Comparison of ENCODE assay signal across 8 mouse cellular contexts in the genomic region with DNA sequence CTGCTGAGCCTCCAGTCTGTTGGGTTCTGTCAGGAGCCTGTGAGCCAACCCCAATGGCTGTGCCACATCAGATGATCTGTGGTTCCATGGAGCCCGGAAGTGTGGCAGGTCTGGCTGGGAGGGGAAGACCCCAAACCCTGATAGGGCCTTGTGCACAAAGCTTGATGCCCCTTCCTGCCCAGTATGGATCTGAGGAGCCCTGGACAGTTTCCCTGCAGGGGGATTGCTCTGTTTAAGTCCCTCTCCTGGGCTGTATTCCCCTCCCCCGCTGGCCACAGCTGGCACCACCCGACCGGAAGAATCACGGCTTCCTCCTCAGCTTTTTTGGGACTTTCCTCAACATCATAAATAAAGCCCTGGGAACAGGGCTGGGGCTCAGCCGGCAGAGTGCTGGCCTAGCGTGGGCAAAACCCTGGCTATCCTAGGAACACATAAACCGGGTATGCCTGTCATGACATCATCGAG. TPM values are rescaled to one million over a fixed set of nuclear protein-coding genes. Genes with fewer than 3 reads are reported as not detected.
DNase-seq lines count a peak whose midpoint lies in the region; ATAC-seq and TF ChIP-seq lines count a peak whose summit lies in the region.

No protein-coding gene starts in this region.

- H3K27ac ChIP-seq in liver, adult 2 months (replicated peaks; ENCODE audit: insufficient read depth, low read depth, low read length) = peak overlapping the region; percentile 61
- no peak overlapping the region for H3K27ac ChIP-seq in embryonic facial prominence, embryonic 12.5 days

- no peak overlapping the region for H3K4me3 ChIP-seq in liver, adult 2 months (ENCODE audit: insufficient read depth, low read depth, low read length)
- H3K4me3 ChIP-seq in embryonic facial prominence, embryonic 12.5 days = no peak overlapping the region

- no peak for ATAC-seq in embryonic facial prominence, embryonic 12.5 days (ENCODE audit: insufficient number of reproducible peaks, insufficient read depth, low FRiP score, low TSS enrichment)

- no peak for DNase-seq in liver, adult 2 months (ENCODE audit: extremely low read depth, low read depth, low spot score)
- no peak for DNase-seq in liver
- DNase-seq in kidney, postnatal 36 days = peak; percentile 53 to 69
- DNase-seq in naive thymus-derived CD4-positive, alpha-beta T cell, adult 2 months (ENCODE audit: low read depth) = peak; percentile 72
- DNase-seq in urinary bladder, postnatal 25 days (ENCODE audit: low spot score) = no peak
- DNase-seq in ovary, postnatal 36 days (ENCODE audit: low spot score) = no peak
- no peak for DNase-seq in left cerebral cortex, adult 9 months (ENCODE audit: low spot score in 2 of 2)

- H3K9me3 ChIP-seq in embryonic facial prominence, embryonic 12.5 days = no peaks in the 10 kb centered on the region

- H3K4me1 ChIP-seq in liver, adult 2 months (ENCODE audit: control insufficient read depth, insufficient read depth, low read length) = peaks cover 4% of the 10 kb centered on the region; the same call in 1 of the 2 replicates
- H3K4me1 ChIP-seq in embryonic facial prominence, embryonic 12.5 days = peaks cover 2% of the 10 kb centered on the region; the same call in 1 of the 2 replicates

- H3K27me3 ChIP-seq in liver, adult 2 months (ENCODE audit: control insufficient read depth, insufficient read depth, low read length) = no peaks in the 10 kb centered on the region
- no peaks in the 10 kb centered on the region; the same call in 1 of the 2 replicates for H3K27me3 ChIP-seq in embryonic facial prominence, embryonic 12.5 days

- no peak overlapping the region for H3K4me2 ChIP-seq in embryonic facial prominence, embryonic 12.5 days (replicated peaks)

- TF ChIP-seq CTCF in liver, adult 2 months (IDR thresholded peaks at IDR 0.05; ENCODE audit: low read depth, low read length) = no peak

- peaks cover 2% of the 10 kb centered on the region; the same call in 1 of the 2 replicates for H3K36me3 ChIP-seq in liver, adult 2 months (ENCODE audit: control insufficient read depth, insufficient read depth, low read length)
- no peaks in the 10 kb centered on the region for H3K36me3 ChIP-seq in embryonic facial prominence, embryonic 12.5 days

- WGBS in liver, adult 2 months = 59% methylated on average over 9 of the region's 9 CpGs
- WGBS in embryonic facial prominence, embryonic 12.5 days = 56% methylated on average over 9 of the region's 9 CpGs

- no peaks in the 10 kb centered on the region for H3K79me2 ChIP-seq in liver, adult 2 months (ENCODE audit: control insufficient read depth, insufficient read depth, low read length)

- H3K9ac ChIP-seq in liver, adult 2 months (ENCODE audit: low read depth, low read length) = peak overlapping the region; percentile 2
- H3K9ac ChIP-seq in embryonic facial prominence, embryonic 12.5 days = 0 out of 2 replicates have a peak overlapping the region, but pooled peaks have one; percentile 19

- no peak for TF ChIP-seq POLR2A in liver, adult 2 months (IDR thresholded peaks at IDR 0.05; ENCODE audit: extremely low read depth, insufficient read depth, low read length)

RNA-seq across cellular contexts. Expression of gene Arrdc2, which starts 6.5 kb away (rescaled TPM):
- 15.6 and 33.8 TPM in 2 replicates for total RNA-seq in liver, adult 2 months (2014; rRNA removed)
- 25.7 and 29.5 TPM in 2 replicates for polyA plus RNA-seq in liver, adult 2 months (2012; rRNA removed)
- polyA plus RNA-seq in embryonic facial prominence, embryonic 12.5 days (2016; fragmentation: Nextera tagmentation; extraction: Ambion mirVana) = 6.9 and 7.5 TPM in 2 replicates

RNA-seq across cellular contexts. Expression of gene Il12rb1, which starts 24.8 kb away (rescaled TPM):
- 0.37 and 0.40 TPM in 2 replicates for total RNA-seq in liver, adult 2 months (2014; rRNA removed)
- polyA plus RNA-seq in liver, adult 2 months (2012; rRNA removed) = 0.34 and 0.60 TPM in 2 replicates
- 0.13 TPM in 1 of 2 replicates, not detected in the other for polyA plus RNA-seq in embryonic facial prominence, embryonic 12.5 days (2016; fragmentation: Nextera tagmentation; extraction: Ambion mirVana)

RNA-seq across cellular contexts. Expression of gene Mast3, which starts 28.2 kb away (rescaled TPM):
- 14.8 and 16.7 TPM in 2 replicates for total RNA-seq in liver, adult 2 months (2014; rRNA removed)
- polyA plus RNA-seq in liver, adult 2 months (2012; rRNA removed) = 21.2 and 29.0 TPM in 2 replicates
- polyA plus RNA-seq in embryonic facial prominence, embryonic 12.5 days (2016; fragmentation: Nextera tagmentation; extraction: Ambion mirVana) = 13.7 and 13.9 TPM in 2 replicates

RNA-seq across cellular contexts. Expression of gene Kcnn1, which starts 30.0 kb away (rescaled TPM):
- total RNA-seq in liver, adult 2 months (2014; rRNA removed) = 6.2 and 6.4 TPM in 2 replicates
- 8.4 and 10.6 TPM in 2 replicates for polyA plus RNA-seq in liver, adult 2 months (2012; rRNA removed)
- 6.7 and 7.0 TPM in 2 replicates for polyA plus RNA-seq in embryonic facial prominence, embryonic 12.5 days (2016; fragmentation: Nextera tagmentation; extraction: Ambion mirVana)

RNA-seq across cellular contexts. Expression of gene Ccdc124, which starts 40.7 kb away (rescaled TPM):
- 17.2 and 22.1 TPM in 2 replicates for total RNA-seq in liver, adult 2 months (2014; rRNA removed)
- 34.0 and 34.4 TPM in 2 replicates for polyA plus RNA-seq in liver, adult 2 months (2012; rRNA removed)
- polyA plus RNA-seq in embryonic facial prominence, embryonic 12.5 days (2016; fragmentation: Nextera tagmentation; extraction: Ambion mirVana) = 123 and 126 TPM in 2 replicates

Comparison
In these comparisons a context has a peak if more than half of its experiments do, and no peak if none do; other contexts are left out.
1. DNase-seq: peak in kidney, postnatal 36 days (2 of 2) and naive thymus-derived CD4-positive, alpha-beta T cell, adult 2 months (single experiment); none in liver, adult 2 months (single experiment), liver (single experiment), urinary bladder, postnatal 25 days (single experiment), ovary, postnatal 36 days (single experiment) and left cerebral cortex, adult 9 months (0 of 2).